Mouse (Mus musculus) liver, postnatal 0 days (tissue): Measurements from ENCODE around the gene Dlx3. TPM values are rescaled to one million over a fixed set of nuclear protein-coding genes. Genes with fewer than 3 reads are reported as not detected.

Experiments
- ATAC-seq: fragments of 200-750 bp; cut with Nextera tagmentation; 2 replicates; pipeline ENCODE4 v1.8.0; 2017; ENCODE audit warnings: mild to moderate bottlenecking, moderate library complexity
- DNase-seq: peaks from one replicate; pipeline ENCODE4 v3.0.0-alpha.2; 2016
- H3K27ac ChIP-seq: fragments of 300-500 bp; sonication (generic); 2 replicates; pipeline ENCODE4 v1.5.1; 2014; ENCODE audit warnings: antibody characterized with exemption, moderate library complexity, mild to moderate bottlenecking, low read depth
- H3K27me3 ChIP-seq: fragments of 300-500 bp; sonication (generic); 2 replicates; pipeline ENCODE4 v1.6.1; 2014; ENCODE audit warnings: low read length, control low read depth, mixed read lengths; ENCODE audit not compliant: insufficient read depth
- H3K36me3 ChIP-seq: fragments of 300-500 bp; sonication (generic); replicated peaks from 2 replicates; pipeline ENCODE4 v1.6.1; 2014; ENCODE audit warnings: mild to moderate bottlenecking, control low read depth, low read length, moderate library complexity, mixed read lengths; ENCODE audit not compliant: insufficient read depth
- H3K4me1 ChIP-seq: fragments of 300-500 bp; sonication (generic); 2 replicates; pipeline ENCODE4 v1.6.1; 2014; ENCODE audit warnings: antibody characterized with exemption, mild to moderate bottlenecking, control low read depth; ENCODE audit not compliant: insufficient read depth
- H3K4me2 ChIP-seq: fragments of 300-500 bp; sonication (generic); 2 replicates; pipeline ENCODE4 v1.6.1; 2014; ENCODE audit warnings: low read depth, mild to moderate bottlenecking, low read length, moderate library complexity, mixed read lengths
- H3K4me3 ChIP-seq: fragments of 300-500 bp; sonication (generic); 2 replicates; pipeline ENCODE4 v1.5.1; 2014; ENCODE audit warnings: low read depth, low read length
- H3K9ac ChIP-seq: fragments of 300-500 bp; sonication (generic); replicated peaks from 2 replicates; pipeline ENCODE4 v1.6.1; 2014; ENCODE audit warnings: mild to moderate bottlenecking, moderate library complexity
- H3K9me3 ChIP-seq: fragments of 300-500 bp; sonication (generic); 2 replicates; pipeline ENCODE4 v1.6.1; 2016; ENCODE audit warnings: mild to moderate bottlenecking, control low read depth, low read length, mixed read lengths
- CTCF ChIP-seq: sonication (generic); IDR thresholded peaks from 2 replicates; pipeline ENCODE4 v1.5.1; 2016; ENCODE audit warnings: antibody characterized with exemption, low read depth
- EP300 ChIP-seq: IDR thresholded peaks from 2 replicates; pipeline ENCODE4 v1.6.1; 2016; ENCODE audit warnings: antibody characterized with exemption, low read depth, mild to moderate bottlenecking
- WGBS: fragments of 180-500 bp; shearing (Covaris S2); extraction: QIAGEN DNeasy Blood & Tissue Kit; methylation state at CpG from one replicate; pipeline ENCODE4 v1.1.7; 2014; ENCODE audit not compliant: insufficient replicate concordance; 5-methylcytosine and 5-hydroxymethylcytosine counted together
- polyA plus RNA-seq: library from polyadenylated mRNA; unstranded; fragments of >200 nt; fragmentation: Nextera tagmentation; extraction: Ambion mirVana; gene quantifications from 2 replicates; pipeline ENCODE4 v1.2.1, GENCODE M21; 2015

The Dlx3 gene
- polyA plus RNA-seq, 1 experiment from 2014 or later: not detected

- Histone ChIP-seq H3K27ac (no peak overlapping the region), H3K4me1 (peaks cover 9% of the 10 kb centered on the region), H3K4me3 (no peak overlapping the region), H3K27me3 (peaks cover 25% of the 10 kb centered on the region), H3K4me2 (no peak overlapping the region), H3K9ac (no peak overlapping the region), H3K36me3 (no peaks in the 10 kb centered on the region), H3K9me3 (no peaks in the 10 kb centered on the region)
- WGBS: 82% methylated on average over 6 of the region's 6 CpGs
- ATAC-seq (no peak), DNase-seq (no peak)
- TF ChIP-seq CTCF: no peak
- TF ChIP-seq EP300: no peak
These were observed 39.1 kb upstream of the Dlx3 start for GRCm38 (mm10) chr11:95080783-95081182.

- H3K4me1 ChIP-seq: peaks cover 9% of the 10 kb centered on the region
- H3K9ac ChIP-seq: no peak overlapping the region
- H3K27ac ChIP-seq: no peak overlapping the region
- no peaks in the 10 kb centered on the region for H3K9me3 ChIP-seq
- no peaks in the 10 kb centered on the region for H3K36me3 ChIP-seq
- ATAC-seq (no peak), DNase-seq (no peak)
- H3K4me2 ChIP-seq: no peak overlapping the region
- no peak for TF ChIP-seq CTCF
- TF ChIP-seq EP300: no peak
- H3K4me3 ChIP-seq: no peak overlapping the region
- H3K27me3 ChIP-seq: 0 out of 2 replicates have a peak, but pooled peaks cover 7% of the 10 kb centered on the region
- 59% methylated on average over 7 of the region's 7 CpGs for WGBS
These were observed 37.0 kb upstream of the Dlx3 start for GRCm38 (mm10) chr11:95082896-95083295.

- H3K9me3 ChIP-seq: no peaks in the 10 kb centered on the region
- H3K4me3 ChIP-seq: no peak overlapping the region
- DNase-seq (no peak), ATAC-seq (no peak)
- 0 out of 2 replicates have a peak, but pooled peaks cover 4% of the 10 kb centered on the region for H3K27me3 ChIP-seq
- no peak overlapping the region for H3K9ac ChIP-seq
- no peaks in the 10 kb centered on the region for H3K36me3 ChIP-seq
- no peak overlapping the region for H3K27ac ChIP-seq
- H3K4me1 ChIP-seq: peaks cover 3% of the 10 kb centered on the region; the same call in 1 of the 2 replicates
- H3K4me2 ChIP-seq: no peak overlapping the region
- WGBS: 38% methylated on average over 4 of the region's 4 CpGs
- TF ChIP-seq CTCF: no peak
- TF ChIP-seq EP300: no peak
These were observed 35.7 kb upstream of the Dlx3 start for GRCm38 (mm10) chr11:95084175-95084574.

- H3K9ac ChIP-seq: no peak overlapping the region
- TF ChIP-seq CTCF: no peak
- TF ChIP-seq EP300: no peak
- no peaks in the 10 kb centered on the region for H3K27me3 ChIP-seq
- H3K36me3 ChIP-seq: no peaks in the 10 kb centered on the region
- 44% methylated on average over 5 of the region's 5 CpGs for WGBS
- H3K4me2 ChIP-seq: no peak overlapping the region
- DNase-seq (no peak), ATAC-seq (no peak)
- H3K27ac ChIP-seq: no peak overlapping the region
- H3K9me3 ChIP-seq: no peaks in the 10 kb centered on the region
- H3K4me1 ChIP-seq: peaks cover 3% of the 10 kb centered on the region; the same call in 1 of the 2 replicates
- H3K4me3 ChIP-seq: no peak overlapping the region
These were observed 35.0 kb upstream of the Dlx3 start for GRCm38 (mm10) chr11:95084811-95085382.

- TF ChIP-seq EP300: no peak
- TF ChIP-seq CTCF: no peak
- Histone ChIP-seq H3K27me3 (no peaks in the 10 kb centered on the region), H3K4me1 (peaks cover 3% of the 10 kb centered on the region; the same call in 1 of the 2 replicates), H3K9ac (no peak overlapping the region), H3K4me3 (no peak overlapping the region), H3K36me3 (no peaks in the 10 kb centered on the region), H3K27ac (no peak overlapping the region), H3K9me3 (no peaks in the 10 kb centered on the region), H3K4me2 (no peak overlapping the region)
- 19% methylated on average over 5 of the region's 5 CpGs for WGBS
- ATAC-seq: no peak; the same call in 1 of the 2 replicates
- no peak for DNase-seq
These were observed 34.2 kb upstream of the Dlx3 start for GRCm38 (mm10) chr11:95085710-95086109.

- Histone ChIP-seq H3K9me3 (no peaks in the 10 kb centered on the region), H3K27me3 (no peaks in the 10 kb centered on the region), H3K9ac (no peak overlapping the region), H3K4me3 (no peak overlapping the region), H3K4me1 (peaks cover 3% of the 10 kb centered on the region; the same call in 1 of the 2 replicates), H3K27ac (no peak overlapping the region), H3K4me2 (no peak overlapping the region), H3K36me3 (no peaks in the 10 kb centered on the region)
- ATAC-seq: no peak
- TF ChIP-seq CTCF (no peak), EP300 (no peak)
- WGBS: 47% methylated on average over 5 of the region's 5 CpGs
- DNase-seq: no peak
These were observed 33.7 kb upstream of the Dlx3 start for GRCm38 (mm10) chr11:95086229-95086628.
